Mouse (Mus musculus) hindbrain, embryonic 11.5 days (tissue): ENCODE results near the gene Enho. TPM values are rescaled to one million over a fixed set of nuclear protein-coding genes. Genes with fewer than 3 reads are reported as not detected.
A peak's percentile ranks its signal among the peaks of the same experiment; 100 is the strongest.
"Not testable (repeated sequence)": the region's sequence is repeated elsewhere in the genome, so short reads cannot be mapped to it uniquely, and the experiment has no call there.

Experiments used
- ATAC-seq: fragments of 200-750 bp; cut with Nextera tagmentation; 2 replicates; pipeline ENCODE4 v1.8.0; 2017; ENCODE audit warnings: mild to moderate bottlenecking, moderate TSS enrichment, moderate library complexity; ENCODE audit not compliant: low FRiP score
- DNase-seq: peaks from one replicate; pipeline ENCODE4 v3.0.0-alpha.2; 2015; ENCODE audit warnings: low spot score
- H3K27ac ChIP-seq: fragments of 300-500 bp; sonication (generic); 2 replicates; pipeline ENCODE4 v1.5.1; 2014; ENCODE audit warnings: mild to moderate bottlenecking, low read depth, low read length
- H3K27me3 ChIP-seq: fragments of 300-500 bp; sonication (generic); 2 replicates; pipeline ENCODE4 v1.6.1; 2014; ENCODE audit warnings: mild to moderate bottlenecking, low read length, moderate library complexity, mixed read lengths; ENCODE audit not compliant: control insufficient read depth, insufficient read depth
- H3K36me3 ChIP-seq: fragments of 300-500 bp; sonication (generic); 2 replicates; pipeline ENCODE4 v1.6.1; 2014; ENCODE audit warnings: mild to moderate bottlenecking, low read length, moderate library complexity, mixed read lengths; ENCODE audit not compliant: control insufficient read depth, insufficient read depth
- H3K4me1 ChIP-seq: fragments of 300-500 bp; sonication (generic); replicated peaks from 2 replicates; pipeline ENCODE4 v1.6.1; 2014; ENCODE audit warnings: low read length, mixed read lengths; ENCODE audit not compliant: control insufficient read depth, insufficient read depth
- H3K4me2 ChIP-seq: fragments of 300-500 bp; sonication (generic); replicated peaks from 2 replicates; pipeline ENCODE4 v1.6.1; 2014; ENCODE audit warnings: mild to moderate bottlenecking, low read depth, low read length
- H3K4me3 ChIP-seq: fragments of 300-500 bp; sonication (generic); 2 replicates; pipeline ENCODE4 v1.5.1; 2014; ENCODE audit warnings: low read depth, low read length
- H3K9ac ChIP-seq: fragments of 300-500 bp; sonication (generic); 2 replicates; pipeline ENCODE4 v1.6.1; 2014; ENCODE audit warnings: low read depth, low read length
- H3K9me3 ChIP-seq: fragments of 300-500 bp; sonication (generic); 2 replicates; pipeline ENCODE4 v1.6.1; 2016; ENCODE audit warnings: low read length; ENCODE audit not compliant: control insufficient read depth
- WGBS: fragments of 180-500 bp; shearing (Covaris S2); extraction: QIAGEN DNeasy Blood & Tissue Kit; methylation state at CpG from one replicate; pipeline ENCODE4 v1.1.7; 2014; 5-methylcytosine and 5-hydroxymethylcytosine counted together
- polyA plus RNA-seq: library from polyadenylated mRNA; unstranded; fragments of >200 nt; fragmentation: Nextera tagmentation; extraction: Ambion mirVana; gene quantifications from 2 replicates; pipeline ENCODE4 v1.2.1, GENCODE M21; 2014

The Enho gene
- 42.4 and 42.7 TPM in 2 replicates for polyA plus RNA-seq

- DNase-seq, result peak; percentile 95
- Histone ChIP-seq H3K4me1 (peaks cover 2% of the 10 kb centered on the region), H3K27me3 (no peaks in the 10 kb centered on the region), H3K36me3 (no peaks in the 10 kb centered on the region), H3K4me3 (peak within 1 kb of the TSS; percentile 62), H3K9me3 (no peaks in the 10 kb centered on the region), H3K27ac (peak within 1 kb of the TSS; percentile 86), H3K9ac (peak within 1 kb of the TSS; percentile 92), H3K4me2 (peak within 1 kb of the TSS; percentile 74)
- under 1% methylated on average over 62 of the region's 74 CpGs for WGBS
- peak; percentile 94 for ATAC-seq
Observed at GRCm38 (mm10) chr4:41639913-41640507, at the start of gene Enho. Enho (minus strand) TSS chr4:41640324.

- H3K4me3 ChIP-seq, H3K27me3 ChIP-seq, H3K4me1 ChIP-seq, H3K4me2 ChIP-seq, H3K27ac ChIP-seq, H3K9ac ChIP-seq, ATAC-seq, H3K36me3 ChIP-seq, DNase-seq, H3K9me3 ChIP-seq: not testable (repeated sequence)
- 66% methylated on average over 1 of the region's 1 CpGs for WGBS
Observed at GRCm38 (mm10) chr4:41688562-41688961, 48.4 kb upstream of the Enho start.

DNA sequence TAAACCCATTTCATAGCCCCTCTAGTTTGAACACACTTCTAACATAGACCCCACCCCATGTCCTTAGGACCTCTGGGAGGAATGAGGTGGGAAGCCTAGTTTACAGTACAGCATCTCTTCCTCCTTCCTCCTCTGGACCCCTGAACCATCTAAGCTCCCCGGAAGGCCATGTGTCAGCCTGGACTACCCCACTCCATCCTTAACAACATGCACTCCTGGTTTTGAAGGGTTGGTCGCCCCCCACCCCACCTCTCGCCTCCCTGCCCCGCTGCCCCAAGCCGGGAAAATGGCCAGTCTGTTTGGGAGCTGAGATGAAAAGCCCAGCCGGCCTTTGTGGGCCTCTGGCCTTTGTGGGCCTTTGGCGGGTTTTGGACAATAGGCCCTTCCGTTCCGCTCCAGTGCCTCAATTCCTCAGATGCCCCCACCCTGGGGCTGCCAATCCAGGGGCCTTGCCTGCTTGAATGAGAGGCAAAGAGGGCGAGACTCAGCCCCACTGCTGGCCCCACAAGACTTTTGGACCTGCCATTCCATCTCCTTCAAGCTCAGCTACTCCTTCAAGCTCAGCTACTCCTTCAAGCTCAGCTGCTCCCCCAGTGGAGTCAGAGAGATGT lies 45.9 kb upstream of the Enho start:
- 19% methylated on average over 8 of the region's 10 CpGs for WGBS

DNA sequence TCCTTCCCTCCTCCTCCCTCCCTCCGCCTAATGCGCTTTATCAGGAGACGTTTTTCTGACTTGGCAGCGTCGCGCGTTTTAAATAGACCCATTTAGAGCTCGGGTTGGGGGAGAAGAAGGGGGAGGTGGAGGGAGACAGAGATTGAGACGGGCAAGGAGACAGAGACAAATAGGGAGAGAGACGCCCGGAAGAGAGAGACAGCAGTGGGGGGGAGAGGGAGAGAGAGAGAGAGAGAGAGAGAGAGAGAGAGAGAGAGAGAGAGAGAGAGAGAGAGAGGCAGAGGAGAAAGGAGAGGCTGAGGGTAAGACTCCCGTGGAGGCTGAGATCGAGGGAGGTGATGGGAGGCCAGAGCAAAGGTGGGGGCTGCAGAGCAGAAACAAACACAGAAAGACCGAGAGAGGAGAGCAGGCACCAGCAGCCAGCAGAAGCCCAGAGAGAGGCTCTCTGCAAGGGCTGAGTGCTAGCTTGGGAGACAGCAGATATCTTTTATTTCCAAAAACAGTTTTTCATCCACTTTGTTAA lies 44.9 kb upstream of the Enho start:
- DNase-seq (peak; percentile 42), ATAC-seq (peak; percentile 39; the same call in 1 of the 2 replicates)

More for the DNA sequence above, 45.9 kb upstream of the Enho start:
- ATAC-seq (peak; percentile 46), DNase-seq (peak; percentile 66)
- not testable (repeated sequence) for H3K4me2 ChIP-seq, H3K9me3 ChIP-seq, H3K27me3 ChIP-seq, H3K9ac ChIP-seq, H3K4me1 ChIP-seq, H3K36me3 ChIP-seq, H3K4me3 ChIP-seq
- peak overlapping the region; percentile 70 for H3K27ac ChIP-seq

GRCm38 (mm10) chr4:41684131-41684930 lies 44.2 kb upstream of the Enho start:
- 0 out of 2 replicates have a peak overlapping the region, but pooled peaks have one; percentile 34 for H3K9ac ChIP-seq
- H3K4me1 ChIP-seq, result peaks cover 19% of the 10 kb centered on the region
- ATAC-seq, result peak; percentile 67
- not testable (repeated sequence) for H3K36me3 ChIP-seq, H3K4me2 ChIP-seq, H3K27me3 ChIP-seq, H3K4me3 ChIP-seq, H3K9me3 ChIP-seq
- WGBS, result 3% methylated on average over 19 of the region's 27 CpGs
- DNase-seq, result peak; percentile 64
- peak overlapping the region; percentile 86 for H3K27ac ChIP-seq

More for the DNA sequence above, 44.9 kb upstream of the Enho start:
- WGBS, result 0% methylated on average over 11 of the region's 14 CpGs
- not testable (repeated sequence) for H3K27me3 ChIP-seq, H3K4me2 ChIP-seq, H3K4me3 ChIP-seq, H3K9ac ChIP-seq, H3K9me3 ChIP-seq, H3K36me3 ChIP-seq
- H3K27ac ChIP-seq, result peak overlapping the region; percentile 79
- H3K4me1 ChIP-seq, result peaks cover 14% of the 10 kb centered on the region

GRCm38 (mm10) chr4:41683303-41683702 lies 43.2 kb upstream of the Enho start:
- not testable (repeated sequence) for H3K9me3 ChIP-seq, H3K9ac ChIP-seq, H3K27me3 ChIP-seq, DNase-seq, H3K36me3 ChIP-seq, H3K4me3 ChIP-seq
- 0 out of 2 replicates have a peak overlapping the region, but pooled peaks have one; percentile 32 for H3K4me2 ChIP-seq
- ATAC-seq, result peak; percentile 49
- WGBS, result 0% methylated on average over 2 of the region's 27 CpGs
- H3K4me1 ChIP-seq, result peaks cover 21% of the 10 kb centered on the region
- H3K27ac ChIP-seq, result peak overlapping the region; percentile 71; the same call in 1 of the 2 replicates

- no peak for ATAC-seq
- 12% methylated on average over 6 of the region's 6 CpGs for WGBS
- Histone ChIP-seq H3K36me3 (peaks cover 4% of the 10 kb centered on the region), H3K27me3 (no peaks in the 10 kb centered on the region), H3K9me3 (no peaks in the 10 kb centered on the region), H3K4me3 (peak overlapping the region; percentile 8; the same call in 1 of the 2 replicates), H3K27ac (peak overlapping the region; percentile 71), H3K4me1 (peaks cover 23% of the 10 kb centered on the region), H3K4me2 (peak overlapping the region; percentile 32), H3K9ac (peak overlapping the region; percentile 44)
- DNase-seq, result peak; percentile 44
Observed at GRCm38 (mm10) chr4:41682789-41683188, 42.7 kb upstream of the Enho start.

- Histone ChIP-seq H3K9ac (no peak overlapping the region), H3K4me3 (no peak overlapping the region), H3K4me1 (peaks cover 30% of the 10 kb centered on the region), H3K27me3 (no peaks in the 10 kb centered on the region), H3K4me2 (no peak overlapping the region), H3K27ac (0 out of 2 replicates have a peak overlapping the region, but pooled peaks have one; percentile 71), H3K9me3 (no peaks in the 10 kb centered on the region), H3K36me3 (peaks cover 4% of the 10 kb centered on the region)
- 80% methylated on average over 10 of the region's 10 CpGs for WGBS
- DNase-seq (peak; percentile 22), ATAC-seq (no peak)
Observed at GRCm38 (mm10) chr4:41681947-41682346, 41.8 kb upstream of the Enho start.
